Mouse (Mus musculus) left cerebral cortex, postnatal 36 days (tissue): ENCODE data around the gene Sgo2a. TPM values are rescaled to one million over a fixed set of nuclear protein-coding genes. Genes with fewer than 3 reads are reported as not detected.
"Not testable (repeated sequence)": the region's sequence is repeated elsewhere in the genome, so short reads cannot be mapped to it uniquely, and the experiment has no call there.

Experiments used
- DNase-seq, 2 experiments: peaks; one replicate each; pipeline ENCODE4 v3.0.0; 2021 to 2022; ENCODE audit warnings: low spot score in 2 of 2, mixed read lengths in 1 of 2
- intact Hi-C: fragments of 180-260 bp; cut with DNase I; formaldehyde crosslinking; loops from one replicate; pipeline ENCODE4 v1.15.1; 2025
- total RNA-seq, 2 experiments: library from RNA; stranded (reverse); gene quantifications; 2 replicates each; pipeline ENCODE4 v1.2.3; 2021

Gene Sgo2a
- total RNA-seq: under 1 TPM; 0.49 to 0.57 TPM

DNA sequence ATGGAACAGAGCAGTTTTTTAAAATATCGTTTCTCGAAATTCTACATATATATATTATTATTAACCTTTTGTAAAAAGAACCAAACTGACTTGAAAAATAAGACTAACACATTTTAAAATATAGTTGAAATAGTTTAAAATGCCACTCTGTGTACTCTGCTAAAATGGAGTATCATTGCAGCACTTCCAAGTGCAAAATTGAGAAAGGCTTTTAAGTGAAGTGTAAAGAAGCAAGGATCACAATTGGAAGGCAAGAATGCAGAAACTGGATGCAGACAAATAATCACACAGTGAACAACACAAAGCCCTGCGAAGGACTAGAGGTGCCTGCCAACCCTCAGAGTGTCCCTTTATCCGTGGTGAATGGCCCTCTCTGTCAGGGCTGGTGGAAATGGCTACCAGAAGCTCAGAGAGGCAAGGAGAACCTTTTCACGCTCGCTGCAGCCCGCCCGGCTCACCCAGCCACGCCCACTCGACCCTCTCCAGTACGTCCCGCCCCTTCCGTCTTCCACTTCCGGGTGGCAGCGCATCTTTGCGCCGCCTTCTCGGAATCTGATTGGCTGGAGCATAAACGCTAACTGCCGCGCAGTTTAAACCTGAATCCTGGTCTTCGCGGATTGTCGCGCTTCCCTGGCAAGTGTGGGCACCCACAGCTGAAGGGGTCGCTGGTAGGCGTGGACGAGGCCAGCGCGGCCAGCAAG lies at the start of gene Sgo2a:
Sgo2a (plus strand) TSS at position 540 of the 701 bp plus-strand sequence.
- intact Hi-C loops: no loop called here

DNA sequence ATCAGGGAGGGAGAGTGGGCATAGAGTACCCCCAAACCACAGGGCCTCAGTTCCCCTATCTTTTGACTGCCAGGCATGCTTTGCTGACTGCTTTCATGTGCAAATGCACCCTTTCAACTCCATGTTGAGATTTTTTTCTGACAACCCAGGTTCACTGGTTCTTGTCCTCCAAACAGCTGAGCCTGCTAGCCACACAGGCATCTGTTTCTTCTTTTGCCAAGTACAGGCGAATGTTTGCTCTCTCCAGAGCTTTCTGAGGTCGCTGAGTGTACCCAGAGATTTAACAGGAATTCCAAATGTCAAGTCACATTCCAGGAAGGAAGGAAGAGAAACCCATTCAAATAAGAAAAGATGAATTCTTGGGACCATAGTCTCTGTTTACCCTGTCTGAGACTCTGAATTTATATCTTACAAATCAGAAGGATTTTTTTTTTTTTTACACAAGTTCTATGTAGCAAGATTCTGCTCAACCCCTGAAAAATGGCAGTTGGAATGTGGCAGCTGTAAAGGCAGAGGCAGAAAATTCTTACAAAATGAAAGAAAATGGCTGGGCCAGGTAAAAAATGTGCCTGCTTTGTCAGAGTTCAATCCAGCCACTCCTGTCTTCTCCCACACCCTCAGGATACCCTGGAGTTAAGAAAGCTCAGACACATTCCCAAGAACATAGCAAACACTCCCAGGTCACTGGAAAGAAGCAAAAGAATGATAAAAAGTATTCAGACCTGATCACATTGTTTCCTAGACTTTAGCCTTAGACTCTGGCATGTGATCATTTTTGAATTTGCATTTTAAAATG lies 48.0 kb upstream of the Sgo2a start:
- DNase-seq: no peak
- intact Hi-C loops: loop anchor here (2.0 to 5.0 kb wide), 2 partner anchors 175 to 519 kb away; partner anchors contain the start of gene Spats2l

More for the DNA sequence above, at the start of gene Sgo2a:
- peak; percentile 86 to 88 for DNase-seq

DNA sequence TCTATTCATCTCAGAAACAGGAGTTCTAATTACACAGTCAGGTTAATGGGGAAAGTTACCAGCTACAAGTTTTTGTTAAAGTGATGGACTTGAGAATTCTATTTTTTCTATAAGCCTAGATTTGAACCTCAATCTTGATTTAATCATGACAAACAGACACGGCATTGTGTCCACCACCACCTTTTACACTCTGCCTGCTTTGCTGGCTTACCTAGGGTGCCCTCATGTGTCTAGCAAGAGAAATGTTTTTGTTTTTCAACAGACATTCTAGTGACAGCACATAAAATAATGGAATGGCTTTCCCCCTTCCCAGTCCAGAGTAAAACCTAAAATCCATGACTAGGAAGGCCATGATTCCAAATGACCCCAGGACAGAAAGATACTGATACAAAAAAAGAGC lies 46.6 kb upstream of the Sgo2a start:
- intact Hi-C loops: loop anchor here (2.0 to 5.0 kb wide), 2 partner anchors 177 to 520 kb away; partner anchors contain the start of gene Spats2l
- DNase-seq: no peak

DNA sequence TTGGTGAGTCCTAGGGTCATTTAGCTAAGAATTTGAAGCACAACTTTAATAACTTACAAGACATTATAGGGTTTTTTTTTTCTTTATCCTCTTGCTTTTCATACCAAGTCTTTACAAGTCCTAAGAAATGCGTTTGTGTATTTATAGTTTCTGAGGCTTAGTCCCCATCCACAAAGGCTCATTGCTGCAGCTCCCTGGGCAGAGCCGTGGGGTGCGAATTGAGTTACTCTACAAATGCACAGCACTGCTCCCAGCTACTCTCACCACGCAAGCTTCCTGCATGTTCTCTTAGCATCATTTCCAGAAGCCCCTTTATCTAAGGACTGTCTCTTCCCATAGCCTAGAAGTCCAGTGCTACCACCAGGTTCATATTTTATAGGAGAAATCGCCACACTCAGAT lies 46.1 kb upstream of the Sgo2a start:
- DNase-seq: no peak
- intact Hi-C loops: loop anchor here (2.0 to 5.0 kb wide), 2 partner anchors 177 to 521 kb away; partner anchors contain the start of gene Spats2l

DNA sequence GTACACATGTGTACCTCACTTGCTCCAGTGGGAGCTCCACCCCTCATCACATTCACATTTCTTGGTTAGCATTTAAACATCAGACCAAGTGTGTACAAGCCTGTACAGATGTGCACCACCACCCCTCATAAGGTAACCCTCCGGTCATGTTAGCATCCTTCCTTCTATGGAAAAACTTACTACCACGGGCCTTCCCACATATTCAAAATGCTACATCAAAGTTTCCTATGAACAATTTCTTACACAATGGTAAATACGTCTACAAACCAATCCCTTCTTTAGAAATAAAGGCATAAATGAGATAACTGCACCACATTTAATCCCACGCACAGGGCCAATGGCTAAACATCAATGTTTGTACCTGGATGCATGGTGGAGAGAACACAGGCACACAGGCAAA lies 43.3 kb upstream of the Sgo2a start:
- DNase-seq: no peak
- intact Hi-C loops: no loop called here

DNA sequence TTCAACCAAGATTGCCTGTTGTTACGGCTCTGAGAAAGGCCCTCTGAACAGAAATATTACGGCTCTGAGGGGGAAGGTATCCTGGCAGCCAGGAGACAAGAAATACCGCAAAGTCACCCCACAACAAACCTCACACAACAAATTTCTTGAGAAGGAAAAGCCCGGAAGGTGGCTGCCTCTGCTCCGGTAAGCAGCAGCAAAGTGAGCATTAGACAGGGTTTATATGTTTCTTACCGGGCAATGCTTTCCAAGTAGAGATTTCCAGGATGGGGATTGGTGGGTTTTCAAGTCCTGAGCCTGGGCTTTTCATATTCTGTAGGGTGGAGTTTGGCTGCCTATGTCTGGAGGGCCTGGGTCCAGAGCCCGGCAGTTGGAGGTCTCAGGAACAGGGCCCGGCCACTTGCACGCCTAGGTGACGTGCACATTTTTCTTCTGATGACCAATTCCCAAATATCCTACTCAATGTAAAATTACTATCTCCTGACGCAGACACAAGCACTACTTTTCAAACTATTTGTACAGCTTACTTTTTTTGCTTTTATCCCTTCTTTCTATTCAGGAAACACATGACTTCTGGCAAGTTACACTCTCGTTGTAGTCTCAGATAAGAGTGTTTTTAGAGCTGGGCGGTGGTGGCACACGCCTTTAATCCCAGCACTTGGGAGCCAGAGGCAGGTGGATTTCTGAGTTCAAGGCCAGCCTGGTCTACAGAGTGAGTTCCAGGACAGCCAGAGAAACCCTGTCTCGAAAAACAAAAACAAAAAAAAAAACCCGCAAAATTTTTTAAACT lies 42.0 kb upstream of the Sgo2a start:
- intact Hi-C loops: no loop called here
- no peak for DNase-seq

DNA sequence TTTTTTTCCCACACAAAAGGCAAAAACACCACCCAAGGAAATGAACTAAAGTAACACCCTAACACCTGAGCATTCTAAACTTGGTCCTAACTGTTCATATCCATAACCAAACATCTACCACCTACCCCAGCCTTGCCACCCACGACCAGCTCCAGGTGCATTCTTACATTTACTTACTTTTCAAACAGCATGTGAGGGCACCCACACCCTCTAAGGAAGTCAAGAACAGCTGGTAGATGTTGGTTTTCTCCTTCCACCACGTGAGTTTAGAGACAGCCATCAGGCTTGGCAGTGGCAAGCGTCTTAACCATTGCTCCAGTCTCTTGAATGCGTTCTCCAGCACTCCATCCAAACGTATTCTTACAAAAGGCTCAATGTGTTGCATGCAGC lies 41.4 kb upstream of the Sgo2a start:
- intact Hi-C loops: no loop called here
- no peak for DNase-seq

DNA sequence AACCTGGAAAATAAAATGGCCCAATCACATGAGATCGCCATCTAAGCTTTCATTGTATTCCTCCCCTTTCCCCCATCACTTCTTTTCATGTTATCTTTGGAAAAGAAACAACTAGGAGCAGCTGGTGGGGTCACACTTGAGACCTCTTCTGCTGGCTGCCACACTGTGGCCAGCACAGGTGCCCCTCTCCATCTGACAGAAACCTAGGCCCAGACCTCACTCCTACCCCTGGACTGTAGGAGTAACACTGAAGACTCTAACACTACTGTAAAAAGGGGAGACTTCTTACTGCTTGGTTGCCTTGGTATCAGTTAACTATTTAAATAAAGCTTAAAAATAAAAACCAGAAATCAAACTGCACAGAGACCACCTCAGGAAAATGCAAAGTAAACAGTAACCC lies 40.0 kb upstream of the Sgo2a start:
- DNase-seq: no peak
- intact Hi-C loops: no loop called here

DNA sequence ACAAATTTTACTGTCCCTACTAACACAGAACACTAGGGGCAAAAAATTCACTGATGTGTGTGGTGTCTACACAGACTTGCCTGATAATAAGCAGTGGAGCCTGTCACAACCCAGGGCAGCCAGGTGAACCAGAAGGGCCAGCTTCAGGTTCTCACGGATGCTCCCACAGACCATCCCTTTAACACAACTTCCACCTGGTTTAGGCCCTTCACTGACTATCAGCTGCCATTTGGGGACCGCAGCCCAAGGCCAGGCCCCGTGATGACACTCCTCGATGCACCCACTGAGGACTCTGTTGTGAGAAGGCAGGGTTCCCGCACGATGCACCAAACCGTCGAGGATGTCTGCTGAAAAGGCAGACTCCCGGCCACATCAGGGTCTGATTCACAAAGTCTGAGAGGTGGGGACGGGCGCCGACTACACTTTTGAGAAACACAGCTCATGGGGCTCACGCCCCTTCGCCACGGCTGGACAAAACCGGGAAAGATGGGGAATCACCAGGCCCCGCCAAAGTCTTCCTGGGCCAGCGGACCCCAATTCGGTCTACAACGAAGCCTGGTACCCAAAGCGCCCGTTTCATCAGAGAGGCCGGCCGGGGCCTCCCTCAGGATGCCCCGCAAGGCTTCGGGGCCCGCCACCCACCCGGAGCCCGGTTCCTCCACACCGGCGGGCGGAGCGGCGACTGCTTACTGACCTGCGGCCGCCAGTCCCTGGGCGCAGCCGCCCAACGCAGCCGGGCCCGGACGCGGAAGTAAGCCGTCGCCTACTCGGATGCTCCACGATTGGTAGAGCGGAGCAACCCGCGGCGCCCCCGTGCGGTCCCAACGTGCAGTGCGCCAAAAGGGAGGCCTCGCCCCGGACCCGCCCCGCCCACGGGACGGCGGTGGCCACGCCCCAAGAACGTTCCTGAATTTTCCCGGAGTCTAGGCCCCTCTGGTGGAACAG lies 26.2 kb upstream of the Sgo2a start:
- peak; percentile 94 to 96 for DNase-seq
- intact Hi-C loops: loop anchor here (5.0 to 10.0 kb wide), 3 partner anchors 173 to 542 kb away; no protein-coding TSS in a partner anchor

DNA sequence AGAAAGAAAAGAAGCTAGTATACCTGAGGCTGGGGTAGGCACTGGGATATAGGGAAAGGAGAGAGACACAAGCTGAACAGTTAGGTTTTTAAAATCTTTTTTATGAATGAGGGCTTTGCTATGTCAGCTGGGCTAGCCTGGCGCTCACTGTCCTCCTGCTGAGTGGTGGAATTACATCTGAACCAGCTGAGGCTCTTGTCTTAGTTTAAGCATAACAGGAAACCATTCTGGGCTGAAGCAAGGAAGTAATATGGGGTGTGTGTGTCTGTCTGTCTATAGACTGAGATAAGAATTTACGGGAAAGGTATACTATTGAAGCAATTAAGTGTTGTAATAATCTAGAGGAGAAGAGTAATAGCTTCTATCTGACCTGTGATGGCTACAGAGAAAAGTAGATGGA lies 24.2 kb upstream of the Sgo2a start:
- no peak for DNase-seq

DNA sequence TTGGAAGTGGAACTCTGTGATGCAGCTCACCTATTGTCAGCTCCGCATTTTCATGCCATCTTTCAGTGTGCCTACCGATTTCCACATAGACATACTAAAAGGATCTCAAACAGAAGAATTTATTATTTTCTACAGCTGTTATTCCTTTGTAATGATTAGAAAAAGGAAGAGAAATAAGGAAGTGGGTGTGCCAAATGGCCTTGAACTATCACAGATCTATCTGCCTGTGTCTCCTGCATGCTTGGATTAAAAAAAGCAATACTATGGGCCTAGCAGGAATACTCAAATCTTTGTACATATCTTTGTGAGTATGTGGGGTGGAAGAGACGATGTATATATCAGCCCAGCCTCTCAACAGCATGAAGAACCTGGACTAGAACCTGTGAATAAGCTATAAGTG lies 18.9 kb upstream of the Sgo2a start:
- no peak for DNase-seq
- intact Hi-C loops: no loop called here

More for the DNA sequence above, 24.2 kb upstream of the Sgo2a start:
- intact Hi-C loops: loop anchor here (5.0 kb wide), 1 partner anchor 171 kb away; no protein-coding TSS in a partner anchor

DNA sequence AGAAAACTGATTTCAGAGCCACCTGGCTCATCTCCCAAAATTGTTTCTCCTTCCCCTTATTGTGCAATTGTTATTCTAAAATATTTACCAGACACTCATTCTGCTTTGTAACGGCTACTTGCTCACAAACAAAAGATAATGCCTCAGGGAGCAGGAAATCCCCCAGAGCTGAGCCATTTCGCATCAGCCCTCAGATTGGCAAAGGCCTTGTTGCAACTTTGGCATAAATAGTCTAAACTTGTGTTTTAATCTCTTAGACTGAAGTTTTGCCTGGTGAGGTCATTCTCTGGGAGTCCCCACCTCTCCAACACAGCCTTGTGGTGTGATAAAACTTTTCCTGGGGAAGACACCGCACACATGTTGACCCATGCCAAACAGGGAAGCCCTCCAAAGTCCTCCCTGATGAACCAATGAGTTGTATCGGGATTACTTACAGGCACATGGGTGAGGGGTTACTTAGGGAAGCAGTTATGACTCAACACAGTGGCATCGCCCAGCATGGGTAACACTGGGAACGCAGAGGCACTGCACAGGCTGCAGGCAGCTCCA lies 6.6 kb upstream of the Sgo2a start:
- intact Hi-C loops: no loop called here
- no peak for DNase-seq

DNA sequence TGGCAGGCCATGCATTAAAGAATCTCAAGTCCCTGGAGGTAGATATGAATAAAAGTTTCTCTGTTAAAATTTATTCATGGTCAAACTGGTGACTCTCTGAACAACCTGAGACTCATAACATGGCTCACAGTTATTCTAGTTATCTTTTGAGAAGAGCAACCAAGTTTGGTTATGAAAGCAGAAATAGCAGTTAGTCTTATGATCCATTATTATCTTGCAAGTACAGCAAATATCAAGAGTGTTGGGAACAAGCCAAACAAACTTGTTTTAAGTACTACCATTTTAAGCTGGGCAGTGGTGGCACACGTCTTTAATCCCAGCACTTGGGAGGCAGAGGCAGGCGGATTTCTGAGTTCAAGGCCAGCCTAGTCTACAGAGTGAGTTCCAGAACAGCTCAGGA lies 4.5 kb upstream of the Sgo2a start:
- intact Hi-C loops: no loop called here

DNA sequence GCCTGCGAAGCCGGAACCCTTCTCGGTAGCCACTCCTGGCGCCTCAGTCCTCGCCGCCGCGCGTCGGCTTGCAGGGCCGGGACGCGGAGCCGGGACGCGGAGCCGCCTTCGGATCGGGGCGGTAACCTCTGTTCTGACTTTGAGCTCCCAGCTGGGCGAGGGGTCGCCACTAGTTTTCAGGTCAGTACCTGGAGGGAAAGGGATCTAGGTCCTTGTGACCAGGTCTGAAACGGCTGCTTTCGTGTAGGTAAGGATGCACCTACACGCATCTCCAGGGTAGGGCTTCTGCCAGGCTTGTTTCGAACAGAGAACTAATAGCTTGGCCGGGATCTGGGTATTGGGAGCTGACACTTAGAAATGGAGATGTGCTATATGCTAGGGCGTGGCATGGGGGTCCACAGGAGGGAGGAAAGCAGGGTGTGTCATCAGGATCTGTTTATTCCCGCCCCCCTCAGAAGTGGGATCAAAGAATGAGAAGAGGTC lies 403 bp downstream of the Sgo2a start:
- DNase-seq: no peak
- intact Hi-C loops: no loop called here

More for the DNA sequence above, 4.5 kb upstream of the Sgo2a start:
- no peak for DNase-seq

DNA sequence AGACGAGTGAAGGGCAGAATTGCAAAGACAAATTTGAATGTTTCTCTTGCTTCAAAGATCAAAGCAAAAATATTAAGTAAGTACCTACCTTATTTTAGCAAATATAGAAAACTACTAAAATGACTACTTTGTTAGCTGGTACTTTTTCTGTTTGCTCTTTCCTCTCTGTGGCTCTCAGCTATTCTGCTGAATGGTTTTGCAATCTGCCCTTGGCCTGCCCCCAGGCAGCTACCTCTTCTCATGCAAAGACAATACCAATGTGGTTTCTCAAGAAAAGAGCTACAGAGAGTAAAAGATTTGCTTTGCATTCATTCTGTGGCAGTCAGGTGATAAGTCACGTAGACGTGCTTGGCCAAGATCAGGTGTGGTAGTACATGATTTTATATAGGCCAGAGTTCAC lies 2.4 kb downstream of the Sgo2a start:
- intact Hi-C loops: no loop called here
- no peak for DNase-seq

DNA sequence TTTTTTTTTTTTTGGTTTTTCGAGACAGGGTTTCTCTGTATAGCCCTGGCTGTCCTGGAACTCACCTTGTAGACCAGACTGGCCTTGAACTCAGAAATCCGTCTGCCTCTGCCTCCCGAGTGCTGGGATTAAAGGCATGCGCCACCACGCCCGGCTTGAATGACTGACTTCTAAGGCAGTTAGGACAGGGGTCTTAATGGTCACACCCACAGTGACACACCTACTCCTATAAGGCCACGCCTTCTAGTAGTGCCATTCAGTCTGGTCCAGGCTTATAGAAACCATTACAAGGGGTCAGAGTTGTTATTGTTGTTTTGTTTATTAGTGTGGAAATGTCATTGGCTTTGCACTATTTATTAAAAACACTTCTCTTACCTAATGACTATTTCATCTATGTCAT lies 10.6 kb downstream of the Sgo2a start:
- intact Hi-C loops, DNase-seq: not testable (repeated sequence)

DNA sequence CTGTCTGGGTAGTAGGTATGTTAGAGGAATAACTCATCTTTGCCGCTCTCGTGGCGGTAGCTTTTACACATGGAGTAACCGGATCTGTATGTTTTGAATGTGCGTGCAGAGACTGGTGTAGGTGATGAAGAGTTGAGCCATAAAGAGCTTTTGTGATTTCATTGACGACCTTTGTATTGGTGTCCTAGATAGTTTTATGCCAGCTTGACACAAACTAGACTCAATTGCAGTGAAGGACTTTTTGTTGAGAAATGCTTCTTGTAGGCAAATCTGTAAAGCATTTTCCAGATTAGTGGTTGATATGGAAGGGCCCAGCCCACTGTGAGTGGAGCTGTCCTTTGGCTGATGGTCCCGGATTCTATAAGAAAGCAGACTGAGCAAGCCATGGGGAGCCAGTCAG lies 23.1 kb downstream of the Sgo2a start, which contains the start of gene Kctd18:
Kctd18 (minus strand) TSS at position 101 of the 400 bp plus-strand sequence.
- intact Hi-C loops: no loop called here
- no peak for DNase-seq

DNA sequence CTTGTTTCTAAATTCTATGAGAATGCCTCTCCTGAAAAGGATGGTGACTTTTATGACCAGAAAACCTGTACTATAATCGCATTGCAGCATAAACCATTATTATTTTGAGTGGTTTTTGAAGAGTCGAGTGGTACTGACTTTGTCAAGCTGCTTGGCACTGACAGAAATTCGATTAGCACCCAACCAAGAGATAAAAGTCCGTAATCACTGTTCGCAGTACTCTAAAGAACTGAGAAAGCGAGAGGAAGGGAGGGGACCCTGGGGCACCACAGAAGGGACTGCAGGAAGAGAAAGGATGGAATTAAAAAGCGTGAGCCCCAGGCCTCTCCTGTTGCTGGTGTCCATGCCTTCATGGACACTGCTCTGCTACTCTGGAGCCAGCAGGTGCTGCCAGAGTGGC lies 31.9 kb downstream of the Sgo2a start:
- intact Hi-C loops: no loop called here

More for the DNA sequence above, 31.9 kb downstream of the Sgo2a start:
- no peak for DNase-seq
